Mouse (Mus musculus): Measurements from ENCODE around the gene Ttll11. TPM values are rescaled to one million over a fixed set of nuclear protein-coding genes. Genes with fewer than 3 reads are reported as not detected.

The Ttll11 gene
- polyA plus RNA-seq, 1 experiment: 0.46 TPM

GRCm38 (mm10) chr2:35933116-35933515, 46.6 kb downstream of the Ttll11 start:
- TF ChIP-seq CTCF (IDR thresholded peaks at IDR 0.05; ENCODE audit: borderline replicate concordance, control insufficient read depth, extremely low read depth, insufficient read depth, low read length, poor library complexity): no peak
- no peak for TF ChIP-seq POLR2A (IDR thresholded peaks at IDR 0.05; ENCODE audit: control insufficient read depth, extremely low read depth, insufficient read depth, low read length, poor library complexity)

GRCm38 (mm10) chr2:35931619-35932018, 48.1 kb downstream of the Ttll11 start:
- 78% methylated on average over 3 of the region's 3 CpGs for WGBS
- Histone ChIP-seq H3K4me3 (ENCODE audit: control insufficient read depth, insufficient read depth, low read length) (no peak overlapping the region), H3K4me1 (replicated peaks; ENCODE audit: control insufficient read depth, insufficient read depth, low read length) (no peaks in the 10 kb centered on the region), H3K27me3 (ENCODE audit: control insufficient read depth, insufficient read depth, low read length) (no peaks in the 10 kb centered on the region), H3K27ac (ENCODE audit: control insufficient read depth, insufficient read depth, low read length) (no peak overlapping the region), H3K36me3 (ENCODE audit: control insufficient read depth, insufficient read depth, low read length) (no peaks in the 10 kb centered on the region)
- DNase-seq: peak; percentile 18
- no peak; the same call in 1 of the 2 replicates for TF ChIP-seq CTCF (IDR thresholded peaks at IDR 0.05; ENCODE audit: borderline replicate concordance, control insufficient read depth, extremely low read depth, insufficient read depth, low read length, poor library complexity)
- TF ChIP-seq POLR2A (IDR thresholded peaks at IDR 0.05; ENCODE audit: control insufficient read depth, extremely low read depth, insufficient read depth, low read length, poor library complexity): no peak

More at GRCm38 (mm10) chr2:35933116-35933515, 46.6 kb downstream of the Ttll11 start:
- Histone ChIP-seq H3K36me3 (ENCODE audit: control insufficient read depth, insufficient read depth, low read length) (no peaks in the 10 kb centered on the region), H3K4me1 (replicated peaks; ENCODE audit: control insufficient read depth, insufficient read depth, low read length) (no peaks in the 10 kb centered on the region; the same call in 1 of the 2 replicates), H3K27ac (ENCODE audit: control insufficient read depth, insufficient read depth, low read length) (no peak overlapping the region), H3K27me3 (ENCODE audit: control insufficient read depth, insufficient read depth, low read length) (no peaks in the 10 kb centered on the region), H3K4me3 (ENCODE audit: control insufficient read depth, insufficient read depth, low read length) (no peak overlapping the region)
- no peak for DNase-seq
- 93% methylated on average over 13 of the region's 13 CpGs for WGBS

GRCm38 (mm10) chr2:35930498-35931149, 49.1 kb downstream of the Ttll11 start:
- Histone ChIP-seq H3K27me3 (ENCODE audit: control insufficient read depth, insufficient read depth, low read length) (no peaks in the 10 kb centered on the region), H3K4me1 (replicated peaks; ENCODE audit: control insufficient read depth, insufficient read depth, low read length) (no peaks in the 10 kb centered on the region), H3K36me3 (ENCODE audit: control insufficient read depth, insufficient read depth, low read length) (no peaks in the 10 kb centered on the region), H3K4me3 (ENCODE audit: control insufficient read depth, insufficient read depth, low read length) (no peak overlapping the region), H3K27ac (ENCODE audit: control insufficient read depth, insufficient read depth, low read length) (no peak overlapping the region)
- no peak for TF ChIP-seq POLR2A (IDR thresholded peaks at IDR 0.05; ENCODE audit: control insufficient read depth, extremely low read depth, insufficient read depth, low read length, poor library complexity)
- TF ChIP-seq CTCF (IDR thresholded peaks at IDR 0.05; ENCODE audit: borderline replicate concordance, control insufficient read depth, extremely low read depth, insufficient read depth, low read length, poor library complexity): peak; percentile 84
- DNase-seq: peak; percentile 73
- WGBS: 32% methylated on average over 11 of the region's 11 CpGs

GRCm38 (mm10) chr2:35928133-35928532, 51.6 kb downstream of the Ttll11 start:
- no peak for DNase-seq
- Histone ChIP-seq H3K27me3 (ENCODE audit: control insufficient read depth, insufficient read depth, low read length) (no peaks in the 10 kb centered on the region), H3K36me3 (ENCODE audit: control insufficient read depth, insufficient read depth, low read length) (no peaks in the 10 kb centered on the region), H3K4me3 (ENCODE audit: control insufficient read depth, insufficient read depth, low read length) (no peak overlapping the region), H3K4me1 (replicated peaks; ENCODE audit: control insufficient read depth, insufficient read depth, low read length) (no peaks in the 10 kb centered on the region), H3K27ac (ENCODE audit: control insufficient read depth, insufficient read depth, low read length) (no peak overlapping the region)
- TF ChIP-seq POLR2A (IDR thresholded peaks at IDR 0.05; ENCODE audit: control insufficient read depth, extremely low read depth, insufficient read depth, low read length, poor library complexity) (no peak), CTCF (IDR thresholded peaks at IDR 0.05; ENCODE audit: borderline replicate concordance, control insufficient read depth, extremely low read depth, insufficient read depth, low read length, poor library complexity) (no peak)
- 91% methylated on average over 6 of the region's 6 CpGs for WGBS

- Histone ChIP-seq H3K4me3 (ENCODE audit: control insufficient read depth, insufficient read depth, low read length) (no peak overlapping the region), H3K27me3 (ENCODE audit: control insufficient read depth, insufficient read depth, low read length) (no peaks in the 10 kb centered on the region), H3K27ac (ENCODE audit: control insufficient read depth, insufficient read depth, low read length) (no peak overlapping the region), H3K36me3 (ENCODE audit: control insufficient read depth, insufficient read depth, low read length) (no peaks in the 10 kb centered on the region), H3K4me1 (replicated peaks; ENCODE audit: control insufficient read depth, insufficient read depth, low read length) (no peaks in the 10 kb centered on the region)
- TF ChIP-seq CTCF (IDR thresholded peaks at IDR 0.05; ENCODE audit: borderline replicate concordance, control insufficient read depth, extremely low read depth, insufficient read depth, low read length, poor library complexity) (no peak), POLR2A (IDR thresholded peaks at IDR 0.05; ENCODE audit: control insufficient read depth, extremely low read depth, insufficient read depth, low read length, poor library complexity) (no peak)
- DNase-seq: no peak
- 87% methylated on average over 4 of the region's 4 CpGs for WGBS
These were observed 54.8 kb downstream of the Ttll11 start for GRCm38 (mm10) chr2:35924947-35925346.

GRCm38 (mm10) chr2:35922956-35923355, 56.8 kb downstream of the Ttll11 start:
- H3K4me3 ChIP-seq (ENCODE audit: control insufficient read depth, insufficient read depth, low read length): no peak overlapping the region
- H3K4me1 ChIP-seq (replicated peaks; ENCODE audit: control insufficient read depth, insufficient read depth, low read length): no peaks in the 10 kb centered on the region
- no peaks in the 10 kb centered on the region for H3K27me3 ChIP-seq (ENCODE audit: control insufficient read depth, insufficient read depth, low read length)
- 92% methylated on average over 3 of the region's 3 CpGs for WGBS
- DNase-seq: no peak
- no peak for TF ChIP-seq POLR2A (IDR thresholded peaks at IDR 0.05; ENCODE audit: control insufficient read depth, extremely low read depth, insufficient read depth, low read length, poor library complexity)
- no peak for TF ChIP-seq CTCF (IDR thresholded peaks at IDR 0.05; ENCODE audit: borderline replicate concordance, control insufficient read depth, extremely low read depth, insufficient read depth, low read length, poor library complexity)
- H3K36me3 ChIP-seq (ENCODE audit: control insufficient read depth, insufficient read depth, low read length): no peaks in the 10 kb centered on the region
- H3K27ac ChIP-seq (ENCODE audit: control insufficient read depth, insufficient read depth, low read length): no peak overlapping the region
